In genomic region chr1:167000529-167001173, GRCm38 (mm10) we compare ENCODE assay signal across 8 mouse cellular contexts. TPM values are rescaled to one million over a fixed set of nuclear protein-coding genes. Genes with fewer than 3 reads are reported as not detected.
A peak's percentile ranks its signal among the peaks of the same experiment; 100 is the strongest.
DNase-seq lines count a peak whose midpoint lies in the region; ATAC-seq and TF ChIP-seq lines count a peak whose summit lies in the region.

No protein-coding gene starts in this region.

- peak overlapping the region; percentile 73 for H3K4me3 ChIP-seq in forebrain, embryonic 14.5 days (ENCODE audit: low read depth, low read length)
- peak overlapping the region; percentile 84 for H3K4me3 ChIP-seq in lung, adult 2 months (replicated peaks; ENCODE audit: extremely low read depth, low read depth, low read length)
- H3K4me3 ChIP-seq in olfactory bulb, adult 2 months (ENCODE audit: insufficient read depth, low read depth, low read length), result peak overlapping the region; percentile 80
- peak overlapping the region; percentile 47 for H3K4me3 ChIP-seq in thymus, adult 2 months (ENCODE audit: control insufficient read depth, insufficient read depth, low read length)

- no peaks in the 10 kb centered on the region for H3K27me3 ChIP-seq in forebrain, embryonic 14.5 days (replicated peaks; ENCODE audit: control insufficient read depth, insufficient read depth, low read length)
- H3K27me3 ChIP-seq in thymus, adult 2 months (ENCODE audit: control insufficient read depth, insufficient read depth, low read length), result peaks cover 3% of the 10 kb centered on the region; the same call in 1 of the 2 replicates

- intact Hi-C loops in heart, postnatal 10 days (cut with DNase I), result loop anchor here (5.0 kb wide), 2 partner anchors 193 to 218 kb away; no protein-coding TSS in a partner anchor

- H3K4me1 ChIP-seq in forebrain, embryonic 14.5 days (ENCODE audit: control insufficient read depth, insufficient read depth, low read length), result peaks cover 2% of the 10 kb centered on the region; the same call in 1 of the 2 replicates
- H3K4me1 ChIP-seq in lung, adult 2 months (ENCODE audit: control insufficient read depth, insufficient read depth, low read length), result peaks cover 15% of the 10 kb centered on the region
- 0 out of 2 replicates have a peak, but pooled peaks cover 6% of the 10 kb centered on the region for H3K4me1 ChIP-seq in olfactory bulb, adult 2 months (ENCODE audit: control insufficient read depth, insufficient read depth, low read length)
- no peaks in the 10 kb centered on the region; the same call in 1 of the 2 replicates for H3K4me1 ChIP-seq in thymus, adult 2 months (replicated peaks; ENCODE audit: control insufficient read depth, insufficient read depth, low read length)

- TF ChIP-seq POLR2A in lung, adult 2 months (IDR thresholded peaks at IDR 0.05; ENCODE audit: borderline replicate concordance, extremely low read depth, low read depth, low read length), result no peak; the same call in 1 of the 2 replicates
- TF ChIP-seq POLR2A in olfactory bulb, adult 2 months (IDR thresholded peaks at IDR 0.05; ENCODE audit: insufficient read depth, low read depth, low read length), result 0 out of 2 replicates have a peak, but pooled peaks have one; percentile 47
- no peak for TF ChIP-seq POLR2A in thymus, adult 2 months (IDR thresholded peaks at IDR 0.05; ENCODE audit: control insufficient read depth, extremely low read depth, insufficient read depth, low read length, poor library complexity)

- H3K9ac ChIP-seq in forebrain, embryonic 14.5 days (ENCODE audit: low read length), result peak overlapping the region; percentile 88

- no peak for TF ChIP-seq CTCF in lung, adult 2 months (IDR thresholded peaks at IDR 0.05; ENCODE audit: insufficient read depth, low read length)
- TF ChIP-seq CTCF in olfactory bulb, adult 2 months (IDR thresholded peaks at IDR 0.05; ENCODE audit: insufficient read depth, low read depth, low read length), result no peak
- TF ChIP-seq CTCF in thymus, adult 2 months (IDR thresholded peaks at IDR 0.05; ENCODE audit: borderline replicate concordance, control insufficient read depth, extremely low read depth, insufficient read depth, low read length, poor library complexity), result no peak

- DNase-seq in CD8-positive naive resting alpha-beta T cell, adult 2 months (ENCODE audit: low read depth in 2 of 2, low spot score in 2 of 2), result peak; percentile 57 to 59
- DNase-seq in c-Kit-positive CD71-negative TER-119-negative erythroid progenitor cells, embryonic 14.5 days (ENCODE audit: low read depth), result peak; percentile 41
- DNase-seq in forebrain, embryonic 14.5 days (ENCODE audit: low spot score), result peak; percentile 77
- DNase-seq in heart, postnatal 10 days, result peak; percentile 81 to 85
- peak; percentile 49 to 65 for DNase-seq in layer of hippocampus, adult 18-20 months (ENCODE audit: low spot score in 2 of 2)
- peak; percentile 63 for DNase-seq in lung, adult 2 months
- DNase-seq in thymus, adult 2 months, result peak; percentile 70

- under 1% methylated on average over 46 of the region's 76 CpGs for WGBS in forebrain, embryonic 14.5 days
- 2% methylated on average over 71 of the region's 76 CpGs for WGBS in lung, adult 2 months
- WGBS in olfactory bulb, adult 2 months, result under 1% methylated on average over 67 of the region's 76 CpGs
- WGBS in thymus, adult 2 months, result 2% methylated on average over 66 of the region's 76 CpGs

- no peaks in the 10 kb centered on the region for H3K9me3 ChIP-seq in forebrain, embryonic 14.5 days (replicated peaks; ENCODE audit: control insufficient read depth, low read length)

- peak overlapping the region; percentile 83 for H3K4me2 ChIP-seq in forebrain, embryonic 14.5 days (ENCODE audit: low read length)

- ATAC-seq in forebrain, embryonic 14.5 days, result peak; percentile 82

- H3K36me3 ChIP-seq in forebrain, embryonic 14.5 days (ENCODE audit: control insufficient read depth, insufficient read depth, low read length), result no peaks in the 10 kb centered on the region
- no peaks in the 10 kb centered on the region for H3K36me3 ChIP-seq in thymus, adult 2 months (ENCODE audit: control insufficient read depth, insufficient read depth, low read length)

- H3K27ac ChIP-seq in forebrain, embryonic 14.5 days (ENCODE audit: low read depth, low read length), result peak overlapping the region; percentile 93
- H3K27ac ChIP-seq in olfactory bulb, adult 2 months (ENCODE audit: insufficient read depth, low read depth, low read length), result peak overlapping the region; percentile 65
- H3K27ac ChIP-seq in thymus, adult 2 months (ENCODE audit: control insufficient read depth, insufficient read depth, low read length), result no peak overlapping the region

RNA-seq across cellular contexts. Expression of gene Fam78b, which starts 0.6 kb away (rescaled TPM):
- polyA plus RNA-seq in forebrain, embryonic 14.5 days (2014; fragmentation: Nextera tagmentation; extraction: Ambion mirVana), result 5.9 and 7.0 TPM in 2 replicates
- total RNA-seq in heart, postnatal 10 days (2021), result 1 to 10 TPM; 4.9 to 7.1 TPM
- total RNA-seq in layer of hippocampus, adult 18-20 months (2021), result 10 to 100 TPM; 23.1 to 23.3 TPM
- polyA plus RNA-seq in lung, adult 2 months (2012; rRNA removed), result 2.9 and 3.8 TPM in 2 replicates
- not detected in 2 replicates for polyA plus RNA-seq in olfactory bulb, adult 2 months (2012; ENCODE audit: insufficient read depth, insufficient read length, low replicate concordance, missing spikeins)
- 0.98 and 1.6 TPM in 2 replicates for polyA plus RNA-seq in thymus, adult 2 months (2012; rRNA removed)
